Mouse (Mus musculus) hindbrain, postnatal 0 days (tissue): ENCODE measurements at regions not wholly inside any gene's neighbourhood (a gene's known extent, or its start where the extent isn't known, plus 50 kb on each side); places are given as distances from the start of the nearest gene placed in this dataset.

Experiments
- ATAC-seq: fragments of 200-750 bp; cut with Nextera tagmentation; 2 replicates; pipeline ENCODE4 v1.8.0; 2017; ENCODE audit warnings: mild to moderate bottlenecking, moderate TSS enrichment, moderate library complexity
- DNase-seq: peaks from one replicate; pipeline ENCODE4 v3.0.0-alpha.2; 2015; ENCODE audit warnings: low spot score
- H3K27ac ChIP-seq: fragments of 300-500 bp; sonication (generic); 2 replicates; pipeline ENCODE4 v1.5.1; 2014; ENCODE audit warnings: mild to moderate bottlenecking
- H3K27me3 ChIP-seq: fragments of 300-500 bp; sonication (generic); 2 replicates; pipeline ENCODE4 v1.6.1; 2014; ENCODE audit warnings: low read length, mixed read lengths; ENCODE audit not compliant: insufficient read depth
- H3K36me3 ChIP-seq: fragments of 300-500 bp; sonication (generic); 2 replicates; pipeline ENCODE4 v1.6.1; 2014; ENCODE audit warnings: low read length, mixed read lengths; ENCODE audit not compliant: insufficient read depth
- H3K4me1 ChIP-seq: fragments of 300-500 bp; sonication (generic); 2 replicates; pipeline ENCODE4 v1.6.1; 2014; ENCODE audit warnings: antibody characterized with exemption, low read length, mixed read lengths; ENCODE audit not compliant: insufficient read depth
- H3K4me2 ChIP-seq: fragments of 300-500 bp; sonication (generic); 2 replicates; pipeline ENCODE4 v1.6.1; 2014; ENCODE audit warnings: low read depth, mild to moderate bottlenecking, low read length, moderate library complexity, mixed read lengths
- H3K4me3 ChIP-seq: fragments of 300-500 bp; sonication (generic); 2 replicates; pipeline ENCODE4 v1.5.1; 2014; ENCODE audit warnings: low read length
- H3K9ac ChIP-seq: fragments of 300-500 bp; sonication (generic); replicated peaks from 2 replicates; pipeline ENCODE4 v1.6.1; 2014; ENCODE audit warnings: mild to moderate bottlenecking, low read length, moderate library complexity, mixed read lengths
- H3K9me3 ChIP-seq: fragments of 300-500 bp; sonication (generic); 2 replicates; pipeline ENCODE4 v1.6.1; 2016; ENCODE audit warnings: low read length, mixed read lengths
- CTCF ChIP-seq: IDR thresholded peaks from 2 replicates; pipeline ENCODE4 v1.5.1; 2016; ENCODE audit warnings: antibody characterized with exemption, control low read depth, low read depth
- WGBS: fragments of 180-500 bp; shearing (Covaris S2); extraction: QIAGEN DNeasy Blood & Tissue Kit; methylation state at CpG from one replicate; pipeline ENCODE4 v1.1.7; 2014; 5-methylcytosine and 5-hydroxymethylcytosine counted together

- no peak overlapping the region for H3K27ac ChIP-seq
- H3K9ac ChIP-seq = no peak overlapping the region
- no peaks in the 10 kb centered on the region for H3K36me3 ChIP-seq
- no peak for TF ChIP-seq CTCF
- H3K27me3 ChIP-seq = no peaks in the 10 kb centered on the region
- DNase-seq (no peak), ATAC-seq (no peak)
- H3K4me3 ChIP-seq = no peak overlapping the region
- H3K4me1 ChIP-seq = no peaks in the 10 kb centered on the region
- H3K9me3 ChIP-seq = no peaks in the 10 kb centered on the region
- WGBS = 88% methylated on average over 2 of the region's 2 CpGs
- H3K4me2 ChIP-seq = no peak overlapping the region
Observed at GRCm38 (mm10) chr2:133456785-133457184, 95.2 kb upstream of the Bmp2 start.

GRCm38 (mm10) chr2:133458735-133459134 is 93.2 kb upstream of the Bmp2 start:
- ATAC-seq (no peak), DNase-seq (no peak)
- Histone ChIP-seq H3K27ac (no peak overlapping the region), H3K27me3 (no peaks in the 10 kb centered on the region), H3K9me3 (no peaks in the 10 kb centered on the region), H3K9ac (no peak overlapping the region), H3K4me1 (no peaks in the 10 kb centered on the region), H3K4me2 (no peak overlapping the region), H3K36me3 (no peaks in the 10 kb centered on the region), H3K4me3 (no peak overlapping the region)
- 68% methylated on average over 2 of the region's 2 CpGs for WGBS
- TF ChIP-seq CTCF = no peak

- Histone ChIP-seq H3K36me3 (no peaks in the 10 kb centered on the region), H3K4me1 (no peaks in the 10 kb centered on the region), H3K4me3 (no peak overlapping the region), H3K9me3 (no peaks in the 10 kb centered on the region), H3K9ac (no peak overlapping the region), H3K27ac (no peak overlapping the region), H3K27me3 (no peaks in the 10 kb centered on the region), H3K4me2 (no peak overlapping the region)
- ATAC-seq (no peak), DNase-seq (no peak)
- 65% methylated on average over 7 of the region's 7 CpGs for WGBS
- TF ChIP-seq CTCF = no peak
Observed at GRCm38 (mm10) chr2:133460814-133461213, 91.1 kb upstream of the Bmp2 start.

GRCm38 (mm10) chr2:133462378-133462777 is 89.6 kb upstream of the Bmp2 start:
- Histone ChIP-seq H3K4me1 (no peaks in the 10 kb centered on the region), H3K9me3 (no peaks in the 10 kb centered on the region), H3K9ac (no peak overlapping the region), H3K36me3 (no peaks in the 10 kb centered on the region), H3K27me3 (no peaks in the 10 kb centered on the region), H3K4me3 (no peak overlapping the region), H3K27ac (no peak overlapping the region), H3K4me2 (no peak overlapping the region)
- WGBS = 88% methylated on average over 2 of the region's 2 CpGs
- no peak for ATAC-seq
- TF ChIP-seq CTCF = no peak
- no peak for DNase-seq

- H3K27me3 ChIP-seq = no peaks in the 10 kb centered on the region
- H3K9me3 ChIP-seq = no peaks in the 10 kb centered on the region
- H3K9ac ChIP-seq = no peak overlapping the region
- 88% methylated on average over 9 of the region's 9 CpGs for WGBS
- no peak overlapping the region for H3K27ac ChIP-seq
- no peak for DNase-seq
- no peak for ATAC-seq
- H3K4me3 ChIP-seq = no peak overlapping the region
- no peaks in the 10 kb centered on the region for H3K4me1 ChIP-seq
- H3K36me3 ChIP-seq = no peaks in the 10 kb centered on the region
- no peak overlapping the region for H3K4me2 ChIP-seq
- no peak for TF ChIP-seq CTCF
Observed at GRCm38 (mm10) chr2:133467170-133468168, 84.5 kb upstream of the Bmp2 start.

- Histone ChIP-seq H3K27me3 (no peaks in the 10 kb centered on the region), H3K27ac (no peak overlapping the region), H3K4me1 (no peaks in the 10 kb centered on the region), H3K4me3 (no peak overlapping the region), H3K4me2 (no peak overlapping the region), H3K36me3 (no peaks in the 10 kb centered on the region), H3K9ac (no peak overlapping the region), H3K9me3 (no peaks in the 10 kb centered on the region)
- ATAC-seq (no peak), DNase-seq (no peak)
- TF ChIP-seq CTCF = no peak
- WGBS = 55% methylated on average over 5 of the region's 5 CpGs
Observed at GRCm38 (mm10) chr2:133472966-133473744, 78.8 kb upstream of the Bmp2 start.
